Mouse (Mus musculus): ENCODE measurements at regions not wholly inside any gene's neighbourhood (a gene's known extent, or its start where the extent isn't known, plus 50 kb on each side); places are given as distances from the start of the nearest gene placed in this dataset.

DNA sequence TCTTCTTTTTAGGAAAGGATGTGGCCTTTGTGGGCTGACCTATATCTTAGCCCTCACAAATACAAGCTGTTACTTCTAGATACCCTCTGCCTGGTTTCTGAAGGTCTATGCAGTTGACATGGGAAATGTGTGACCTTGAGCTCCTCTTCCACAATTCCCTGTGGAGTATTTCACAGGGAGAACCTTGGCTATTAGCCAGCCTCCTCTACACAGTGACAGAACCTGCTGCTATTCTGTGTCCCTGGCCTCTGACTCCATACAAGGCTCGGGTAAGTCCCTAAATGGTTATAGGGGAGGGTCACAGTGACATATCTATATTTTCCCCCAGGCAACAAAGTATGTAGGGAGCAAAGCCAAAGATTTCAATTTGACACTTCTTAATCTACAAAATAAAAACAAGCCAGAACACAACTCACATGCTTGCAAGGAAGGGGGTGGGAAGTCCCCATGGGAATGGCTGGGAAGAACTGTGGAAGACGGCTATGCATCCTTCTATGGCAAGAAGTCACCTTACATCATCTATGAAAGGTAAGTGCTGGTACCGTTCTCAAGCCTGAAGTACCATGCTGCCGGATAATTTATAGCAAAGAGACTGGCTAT, 221.2 kb upstream of the Id2 start:
- no peak for DNase-seq (ENCODE audit: low spot score in 2 of 2)
- Histone ChIP-seq H3K27ac (no peak overlapping the region), H3K4me3 (no peak overlapping the region)
- no peak for TF ChIP-seq CTCF (conservative IDR thresholded peaks at IDR 0.05)

DNA sequence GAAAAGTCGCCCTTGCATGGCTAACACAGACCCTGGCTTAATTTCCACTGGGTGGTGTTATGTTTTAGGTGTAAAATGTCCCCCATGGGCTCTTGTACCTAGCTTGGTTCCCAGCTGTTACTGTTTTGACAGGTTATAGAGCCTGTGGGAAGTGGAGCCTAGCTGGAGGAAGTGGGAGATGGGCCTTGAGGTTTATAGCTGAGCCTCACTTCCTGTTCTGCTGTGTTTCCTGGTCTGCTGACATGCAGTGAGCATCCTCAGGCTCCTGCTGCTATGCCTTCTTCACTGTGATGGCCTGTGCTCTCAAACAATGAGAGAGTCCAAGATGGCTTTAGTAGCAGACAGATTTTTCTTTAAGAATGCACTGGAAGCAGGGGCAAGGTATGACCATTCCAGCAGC, 219.0 kb upstream of the Id2 start:
- Histone ChIP-seq H3K4me3 (no peak overlapping the region), H3K27ac (no peak overlapping the region)
- DNase-seq (ENCODE audit: low spot score in 2 of 2) = no peak
- TF ChIP-seq CTCF (conservative IDR thresholded peaks at IDR 0.05) = no peak

DNA sequence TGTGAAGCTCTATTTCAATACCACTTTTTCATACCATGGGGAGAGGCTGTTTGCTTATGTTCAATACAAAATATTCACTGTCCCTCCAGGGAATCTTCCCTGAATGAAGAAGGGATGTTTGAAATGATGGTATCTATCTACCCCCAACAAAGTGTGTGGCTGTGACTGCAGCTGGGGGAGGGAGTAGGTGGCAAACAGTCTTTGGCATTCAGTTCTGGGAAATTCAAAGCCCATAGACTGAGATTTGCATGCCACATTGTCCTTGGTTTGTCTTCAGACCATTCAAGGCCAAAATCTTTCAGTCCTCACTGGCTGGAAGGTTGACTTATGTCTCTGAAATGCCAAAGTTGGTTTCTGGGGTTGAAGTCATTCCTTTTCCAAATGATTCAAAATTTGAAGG, 216.3 kb upstream of the Id2 start:
- H3K27ac ChIP-seq = no peak overlapping the region
- no peak overlapping the region for H3K4me3 ChIP-seq
- TF ChIP-seq CTCF (conservative IDR thresholded peaks at IDR 0.05) = no peak
- DNase-seq (ENCODE audit: low spot score in 2 of 2) = no peak

DNA sequence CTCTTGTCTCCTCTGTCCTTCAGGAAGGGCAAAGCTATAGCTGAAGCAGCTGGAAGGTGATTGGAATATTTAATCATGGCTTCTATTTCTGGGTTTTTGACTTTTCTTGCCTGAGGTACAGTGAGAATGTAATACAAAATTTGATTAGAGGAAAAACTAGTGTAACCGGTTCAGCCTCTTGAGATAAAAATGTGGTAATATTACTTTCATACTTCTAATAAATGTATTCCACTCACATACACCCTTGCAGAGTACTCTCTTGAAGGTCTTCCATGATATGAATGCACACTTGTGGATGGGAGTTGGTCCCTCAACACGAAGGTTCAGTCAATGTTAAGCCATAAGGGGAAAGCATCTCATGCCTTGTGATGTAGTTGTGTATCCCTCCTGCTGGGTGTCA, 215.4 kb upstream of the Id2 start:
- DNase-seq (ENCODE audit: low spot score in 2 of 2) = no peak

DNA sequence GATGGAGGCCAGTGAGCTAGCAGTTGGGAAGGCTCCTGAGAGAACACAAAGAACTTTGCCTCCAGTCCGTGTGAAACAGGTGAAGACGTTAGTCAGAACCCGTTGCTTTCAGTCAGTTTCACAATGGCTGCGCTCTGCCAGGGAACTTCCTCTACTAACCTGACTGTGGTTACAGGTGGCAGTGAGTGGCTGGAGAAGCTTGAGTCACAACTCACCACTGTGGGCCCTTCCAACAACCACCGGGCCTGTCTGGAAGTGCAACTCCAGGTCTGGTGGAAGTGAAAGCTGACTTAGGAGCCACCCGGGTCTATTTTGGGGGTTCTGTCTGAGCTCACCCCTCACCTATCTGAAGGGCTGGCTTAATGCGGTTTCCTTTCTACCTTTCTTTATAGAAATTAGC, 214.8 kb upstream of the Id2 start:
- H3K27ac ChIP-seq = no peak overlapping the region
- H3K4me3 ChIP-seq = no peak overlapping the region
- TF ChIP-seq CTCF (conservative IDR thresholded peaks at IDR 0.05) = no peak
- DNase-seq (ENCODE audit: low spot score in 2 of 2) = no peak

More for the DNA sequence above, 215.4 kb upstream of the Id2 start:
- no peak overlapping the region for H3K4me3 ChIP-seq
- H3K27ac ChIP-seq = no peak overlapping the region
- TF ChIP-seq CTCF (conservative IDR thresholded peaks at IDR 0.05) = no peak

DNA sequence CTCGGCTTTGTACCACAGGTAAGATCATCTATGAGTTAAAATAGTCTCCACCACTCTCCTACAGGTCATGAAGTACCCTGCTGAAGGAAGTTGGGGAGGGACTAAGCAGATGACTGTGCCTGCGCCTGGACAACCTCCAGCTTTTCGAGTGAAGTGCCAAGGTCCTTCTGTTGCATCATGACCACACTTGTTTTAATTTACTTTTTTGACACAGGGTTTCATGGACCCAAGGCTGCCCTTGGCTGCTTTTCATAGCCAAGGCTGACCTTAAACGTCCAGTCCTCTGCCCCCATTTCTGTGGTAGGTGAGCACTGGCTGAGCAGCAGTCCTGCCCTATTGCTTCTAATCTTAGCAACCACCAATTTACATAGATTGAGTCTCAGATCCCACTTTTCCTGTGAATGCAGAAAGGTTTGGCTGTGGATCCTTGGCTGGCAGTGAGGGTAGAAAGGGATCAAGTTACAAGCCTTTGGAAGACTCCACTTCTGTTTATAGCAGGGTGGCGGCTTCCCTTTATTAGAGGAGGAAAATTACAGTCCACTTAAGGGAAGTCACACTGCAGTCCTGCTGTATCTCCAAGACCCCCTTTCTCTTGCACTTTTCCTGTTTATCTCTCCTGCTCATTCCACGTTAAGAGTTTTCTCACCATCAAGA, 213.5 kb upstream of the Id2 start:
- no peak for TF ChIP-seq CTCF (conservative IDR thresholded peaks at IDR 0.05)
- Histone ChIP-seq H3K27ac (no peak overlapping the region), H3K4me3 (no peak overlapping the region)
- no peak for DNase-seq (ENCODE audit: low spot score in 2 of 2)

DNA sequence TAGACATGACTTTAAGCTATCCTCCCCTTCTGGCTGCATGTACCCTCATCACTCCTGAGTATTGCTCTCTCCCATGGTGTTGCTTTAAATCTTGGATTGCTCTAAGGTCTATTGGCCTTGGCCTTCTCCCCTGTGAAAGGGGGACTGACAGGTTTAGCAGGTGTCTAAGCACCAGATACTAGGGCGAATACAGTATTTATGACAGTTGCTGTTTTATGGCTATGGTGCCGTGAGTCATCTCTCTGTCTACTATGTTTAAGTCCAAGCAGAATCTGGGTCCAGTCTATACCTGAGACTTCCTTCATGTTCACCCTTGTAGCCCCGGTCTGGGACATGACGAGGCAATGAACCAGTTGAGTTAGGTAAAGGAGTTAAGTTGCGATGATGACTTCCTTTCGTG, 212.3 kb upstream of the Id2 start:
- no peak overlapping the region for H3K4me3 ChIP-seq
- no peak for TF ChIP-seq CTCF (conservative IDR thresholded peaks at IDR 0.05)
- no peak overlapping the region for H3K27ac ChIP-seq
- no peak for DNase-seq (ENCODE audit: low spot score in 2 of 2)

DNA sequence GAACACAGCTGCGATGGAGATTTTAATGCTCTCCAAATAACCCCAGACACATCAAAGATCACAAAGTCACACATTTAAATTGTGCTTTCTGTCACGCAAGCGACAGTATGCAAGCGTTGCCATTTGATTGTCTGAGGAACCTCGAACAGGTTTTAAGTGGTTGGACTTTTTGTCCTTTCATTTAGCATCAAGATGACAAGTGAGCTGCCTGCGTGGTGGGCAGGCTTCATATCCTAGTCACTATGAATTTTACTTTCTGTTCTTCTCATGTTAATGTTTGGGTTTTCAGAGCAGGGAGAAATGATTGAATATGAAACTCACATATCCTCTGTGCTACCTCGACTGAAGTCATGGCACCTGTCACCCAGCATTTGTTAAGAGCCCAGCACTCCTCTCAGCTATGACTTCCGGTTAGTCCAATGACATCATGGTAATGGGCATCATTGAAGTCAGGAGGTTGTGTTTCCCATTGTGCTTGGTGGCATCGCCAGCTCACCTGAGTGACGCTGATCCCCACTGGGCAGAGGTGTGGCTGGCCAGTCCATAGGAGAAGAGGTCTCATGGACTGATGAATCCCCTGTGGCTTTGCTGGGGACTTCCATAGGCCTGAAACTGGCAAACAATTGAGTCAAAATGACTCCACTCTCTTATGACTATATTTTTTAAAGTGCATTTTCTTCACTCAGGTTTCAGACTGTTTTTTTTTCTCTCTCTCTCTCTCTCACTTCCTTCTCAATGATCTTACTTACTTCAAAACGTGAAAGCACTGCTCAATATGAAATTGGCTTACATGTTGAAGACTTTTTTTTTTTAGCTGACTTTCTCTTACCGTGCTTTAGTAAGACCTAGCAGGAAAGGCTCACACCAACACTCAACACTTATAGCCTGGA, 209.1 kb upstream of the Id2 start:
- TF ChIP-seq CTCF (conservative IDR thresholded peaks at IDR 0.05) = no peak
- no peak for DNase-seq (ENCODE audit: low spot score in 2 of 2)
- Histone ChIP-seq H3K4me3 (no peak overlapping the region), H3K27ac (no peak overlapping the region)

DNA sequence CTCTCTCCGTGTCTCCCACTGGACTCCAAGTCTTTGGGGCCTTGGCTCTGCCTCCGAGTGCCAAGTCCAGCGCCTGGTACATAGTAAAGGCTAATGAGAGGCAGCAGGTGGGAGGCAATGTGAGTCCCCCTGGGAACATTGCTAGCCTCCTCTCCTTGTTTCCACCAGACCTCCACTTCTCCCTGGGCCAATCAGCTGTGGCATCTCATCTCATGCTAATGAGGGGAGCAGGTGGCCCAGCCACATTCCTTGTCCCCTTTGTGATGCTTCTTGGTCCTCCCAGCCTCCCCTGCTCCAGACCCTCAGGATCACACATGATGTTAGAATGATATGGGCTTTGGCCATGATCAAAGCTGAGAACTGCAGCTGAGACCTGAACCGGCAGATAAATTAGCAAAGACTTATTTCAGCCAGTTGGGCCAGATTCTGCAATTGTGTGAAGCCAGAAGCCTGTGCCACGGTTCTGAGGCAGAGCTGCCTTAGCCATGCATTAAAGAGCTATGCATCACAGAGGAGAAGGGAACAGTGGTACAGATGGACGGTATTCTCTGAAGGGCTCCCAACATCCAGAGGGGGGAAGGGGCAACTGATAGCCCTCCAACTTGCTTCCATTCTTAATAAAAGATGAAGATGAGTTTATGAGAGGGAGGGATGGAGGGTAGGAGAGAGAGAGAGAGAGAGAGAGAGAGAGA, 208.0 kb upstream of the Id2 start:
- DNase-seq (ENCODE audit: low spot score in 2 of 2) = no peak
- Histone ChIP-seq H3K27ac (no peak overlapping the region), H3K4me3 (no peak overlapping the region)
- TF ChIP-seq CTCF (conservative IDR thresholded peaks at IDR 0.05) = no peak

DNA sequence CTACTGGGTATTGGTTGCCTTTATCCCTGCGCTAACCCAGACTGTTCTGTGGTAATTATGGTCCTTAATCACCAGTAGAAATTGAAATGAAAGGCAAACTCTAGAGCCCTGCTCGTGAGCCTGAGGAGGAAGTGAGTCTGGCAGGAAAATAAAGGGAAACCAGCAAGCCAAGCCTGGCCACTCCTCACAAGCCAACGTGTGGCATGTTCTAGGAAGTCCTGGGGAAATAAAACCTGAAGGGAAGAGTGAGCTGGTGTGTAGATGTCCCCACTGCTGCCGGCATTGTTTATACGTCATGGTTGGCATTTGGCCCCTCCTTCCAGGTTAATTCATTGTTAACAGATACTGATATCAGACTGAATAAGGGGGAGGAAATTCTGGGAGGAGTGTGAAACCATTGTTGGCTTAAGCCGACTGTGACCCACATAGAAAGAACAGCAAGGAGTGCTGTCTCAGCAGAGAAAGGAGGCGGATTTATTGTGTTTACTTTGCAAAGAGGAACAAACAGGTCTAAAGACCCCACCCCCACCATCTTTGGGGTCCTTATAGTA, 206.6 kb upstream of the Id2 start:
- no peak for TF ChIP-seq CTCF (conservative IDR thresholded peaks at IDR 0.05)
- no peak for DNase-seq (ENCODE audit: low spot score in 2 of 2)
- H3K27ac ChIP-seq = no peak overlapping the region
- no peak overlapping the region for H3K4me3 ChIP-seq

DNA sequence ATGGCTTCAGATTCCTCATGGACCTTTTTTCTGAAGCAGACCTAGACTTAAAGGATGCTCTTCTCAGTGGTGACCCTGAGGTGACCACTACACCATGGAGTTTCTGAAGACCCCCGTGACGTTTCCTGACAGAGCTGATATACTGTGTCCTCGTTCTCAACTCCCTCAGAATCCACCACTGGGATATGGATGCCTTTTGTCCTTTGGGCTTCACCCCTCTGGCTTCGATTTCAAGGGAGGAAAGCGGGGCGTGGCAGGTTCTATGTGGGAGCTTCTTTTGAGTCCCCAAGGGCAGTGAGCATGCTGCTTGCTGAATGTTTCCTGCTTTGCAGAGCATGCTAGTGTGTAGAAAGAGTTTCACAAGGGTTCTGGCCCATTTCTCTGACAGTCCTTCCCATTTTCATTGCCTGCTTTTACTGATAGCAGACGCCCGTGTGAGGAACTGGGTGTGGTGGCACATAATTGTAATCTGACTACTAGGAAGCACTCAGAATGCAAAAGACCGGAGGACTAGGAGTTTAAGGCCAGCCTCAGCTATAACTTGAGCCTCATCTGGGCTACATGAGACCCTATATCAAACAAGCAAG, 204.0 kb upstream of the Id2 start:
- TF ChIP-seq CTCF (conservative IDR thresholded peaks at IDR 0.05) = no peak

More for the DNA sequence above, 204.0 kb upstream of the Id2 start:
- Histone ChIP-seq H3K4me3 (no peak overlapping the region), H3K27ac (no peak overlapping the region)
- DNase-seq (ENCODE audit: low spot score in 2 of 2) = no peak
